ENCODE assay signal across 29 mouse cellular contexts in genomic region chr13:97839617-97840308, GRCm38 (mm10).
DNase-seq lines count a peak whose midpoint lies in the region; ATAC-seq and TF ChIP-seq lines count a peak whose summit lies in the region.
"Had no signal": no experiment of that assay in that cellular context is flagged by ENCODE, and none has a peak within 500 bp of the region (broad histone marks: within the 10 kb centered on the region; RNA-seq: fewer than 3 reads in every experiment).

No protein-coding gene starts in this region.

- H3K9me3 ChIP-seq in forebrain, embryonic 10.5 days, result peaks cover 4% of the 10 kb centered on the region; the same call in 1 of the 2 replicates
- no peaks in the 10 kb centered on the region for H3K9me3 ChIP-seq in forebrain, embryonic 14.5 days (replicated peaks; ENCODE audit: control insufficient read depth, low read length)
- H3K9me3 ChIP-seq in kidney, postnatal 0 days (replicated peaks; ENCODE audit: low read length), result no peaks in the 10 kb centered on the region
- H3K9me3 ChIP-seq in embryonic facial prominence, embryonic 12.5 days, result no peaks in the 10 kb centered on the region
- no peaks in the 10 kb centered on the region for H3K9me3 ChIP-seq in forebrain, embryonic 11.5 days (ENCODE audit: control insufficient read depth, low read length)
- H3K9me3 ChIP-seq: embryonic facial prominence, embryonic 13.5 days; heart, embryonic 10.5 days; heart, embryonic 15.5 days; hindbrain, embryonic 12.5 days; intestine, embryonic 15.5 days; liver, embryonic 13.5 days; stomach, embryonic 15.5 days had no signal

- peak overlapping the region; percentile 64 for H3K27ac ChIP-seq in forebrain, embryonic 10.5 days
- H3K27ac ChIP-seq in forebrain, embryonic 14.5 days (ENCODE audit: low read depth, low read length), result no peak overlapping the region
- H3K27ac ChIP-seq in kidney, postnatal 0 days, result no peak overlapping the region
- H3K27ac ChIP-seq in embryonic facial prominence, embryonic 12.5 days, result no peak overlapping the region
- no peak overlapping the region for H3K27ac ChIP-seq in forebrain, embryonic 11.5 days (ENCODE audit: low read depth, low read length)
- H3K27ac ChIP-seq: embryonic facial prominence, embryonic 13.5 days; forebrain, embryonic 13.5 days; heart, embryonic 10.5 days; heart, embryonic 15.5 days; hindbrain, embryonic 12.5 days; hindbrain, postnatal 0 days; intestine, embryonic 15.5 days; liver, embryonic 13.5 days; stomach, embryonic 15.5 days had no signal

- no peak overlapping the region for H3K9ac ChIP-seq in forebrain, embryonic 14.5 days (ENCODE audit: low read length)
- no peak overlapping the region for H3K9ac ChIP-seq in kidney, postnatal 0 days (ENCODE audit: low read depth, low read length)
- no peak overlapping the region for H3K9ac ChIP-seq in embryonic facial prominence, embryonic 12.5 days
- H3K9ac ChIP-seq in forebrain, embryonic 11.5 days (ENCODE audit: low read length), result no peak overlapping the region
- H3K9ac ChIP-seq: embryonic facial prominence, embryonic 13.5 days; forebrain, embryonic 13.5 days; heart, embryonic 15.5 days; hindbrain, embryonic 12.5 days; intestine, embryonic 15.5 days; liver, embryonic 13.5 days; stomach, embryonic 15.5 days had no signal

- DNase-seq in forebrain, embryonic 10.5 days (ENCODE audit: extremely low spot score, low spot score), result no peak
- no peak for DNase-seq in forebrain, embryonic 14.5 days (ENCODE audit: low spot score)
- peak; percentile 59 for DNase-seq in kidney, postnatal 0 days (ENCODE audit: low spot score)
- DNase-seq in kidney, postnatal 14 days, result no peak
- DNase-seq in forebrain, embryonic 11.5 days (ENCODE audit: low spot score), result no peak
- DNase-seq: adrenal gland, adult 8-10 months; cerebellum, adult 11 months; cerebellum, adult 9-10 months; cerebellum, postnatal 36 days; gastrocnemius, postnatal 14 days; kidney, adult 8-10 months; layer of hippocampus, adult 9-11 months; liver, embryonic 13.5 days; lung, adult 18-20 months; lung, postnatal 4 days; right cerebral cortex, postnatal 25 days had no signal

- no peak overlapping the region for H3K4me3 ChIP-seq in forebrain, embryonic 10.5 days
- H3K4me3 ChIP-seq in forebrain, embryonic 14.5 days (ENCODE audit: low read depth, low read length), result no peak overlapping the region
- no peak overlapping the region for H3K4me3 ChIP-seq in kidney, postnatal 0 days (replicated peaks; ENCODE audit: low read depth, low read length)
- no peak overlapping the region for H3K4me3 ChIP-seq in embryonic facial prominence, embryonic 12.5 days
- no peak overlapping the region for H3K4me3 ChIP-seq in forebrain, embryonic 11.5 days (ENCODE audit: low read depth, low read length)
- H3K4me3 ChIP-seq: embryonic facial prominence, embryonic 13.5 days; erythroblast, embryonic 14.5 days; forebrain, embryonic 13.5 days; heart, embryonic 10.5 days; heart, embryonic 15.5 days; hindbrain, embryonic 12.5 days; intestine, embryonic 15.5 days; liver, embryonic 13.5 days; stomach, embryonic 15.5 days had no signal

- no peak overlapping the region for H3K4me2 ChIP-seq in forebrain, embryonic 14.5 days (ENCODE audit: low read length)
- H3K4me2 ChIP-seq in kidney, postnatal 0 days (ENCODE audit: low read length), result no peak overlapping the region
- H3K4me2 ChIP-seq in embryonic facial prominence, embryonic 12.5 days (replicated peaks), result no peak overlapping the region
- no peak overlapping the region for H3K4me2 ChIP-seq in forebrain, embryonic 11.5 days (ENCODE audit: low read depth, low read length, severe bottlenecking)
- H3K4me2 ChIP-seq: embryonic facial prominence, embryonic 13.5 days; forebrain, embryonic 13.5 days; heart, embryonic 15.5 days; hindbrain, embryonic 12.5 days; intestine, embryonic 15.5 days; liver, embryonic 13.5 days; stomach, embryonic 15.5 days had no signal

- peaks cover 20% of the 10 kb centered on the region for H3K4me1 ChIP-seq in forebrain, embryonic 10.5 days
- peaks cover 4% of the 10 kb centered on the region for H3K4me1 ChIP-seq in forebrain, embryonic 14.5 days (ENCODE audit: control insufficient read depth, insufficient read depth, low read length)
- H3K4me1 ChIP-seq in kidney, postnatal 0 days (replicated peaks; ENCODE audit: insufficient read depth, low read length), result no peaks in the 10 kb centered on the region
- H3K4me1 ChIP-seq in embryonic facial prominence, embryonic 12.5 days, result peaks cover 15% of the 10 kb centered on the region
- H3K4me1 ChIP-seq in forebrain, embryonic 11.5 days (replicated peaks; ENCODE audit: control insufficient read depth, insufficient read depth, low read length), result peaks cover 2% of the 10 kb centered on the region; the same call in 1 of the 2 replicates
- H3K4me1 ChIP-seq: liver, embryonic 13.5 days had no signal

- WGBS in forebrain, embryonic 10.5 days, result 35% methylated on average over 7 of the region's 7 CpGs
- WGBS in forebrain, embryonic 14.5 days, result 38% methylated on average over 7 of the region's 7 CpGs
- 24% methylated on average over 7 of the region's 7 CpGs for WGBS in kidney, postnatal 0 days
- WGBS in embryonic facial prominence, embryonic 12.5 days, result 16% methylated on average over 7 of the region's 7 CpGs
- 33% methylated on average over 7 of the region's 7 CpGs for WGBS in forebrain, embryonic 11.5 days

- H3K27me3 ChIP-seq in forebrain, embryonic 10.5 days (ENCODE audit: poor library complexity, severe bottlenecking), result peaks cover 11% of the 10 kb centered on the region; the same call in 1 of the 2 replicates
- H3K27me3 ChIP-seq in forebrain, embryonic 14.5 days (replicated peaks; ENCODE audit: control insufficient read depth, insufficient read depth, low read length), result no peaks in the 10 kb centered on the region
- no peaks in the 10 kb centered on the region for H3K27me3 ChIP-seq in kidney, postnatal 0 days (ENCODE audit: insufficient read depth, low read length)
- H3K27me3 ChIP-seq in embryonic facial prominence, embryonic 12.5 days, result no peaks in the 10 kb centered on the region
- H3K27me3 ChIP-seq in forebrain, embryonic 11.5 days (ENCODE audit: control insufficient read depth, insufficient read depth, low read length), result no peaks in the 10 kb centered on the region
- H3K27me3 ChIP-seq: embryonic facial prominence, embryonic 13.5 days; forebrain, embryonic 13.5 days; hindbrain, embryonic 12.5 days; intestine, embryonic 15.5 days; liver, embryonic 13.5 days; stomach, embryonic 15.5 days had no signal

- TF ChIP-seq CTCF in kidney, postnatal 0 days (IDR thresholded peaks at IDR 0.05; ENCODE audit: low read depth), result no peak

- no peaks in the 10 kb centered on the region for H3K36me3 ChIP-seq in forebrain, embryonic 10.5 days (replicated peaks)
- no peaks in the 10 kb centered on the region for H3K36me3 ChIP-seq in forebrain, embryonic 14.5 days (ENCODE audit: control insufficient read depth, insufficient read depth, low read length)
- no peaks in the 10 kb centered on the region for H3K36me3 ChIP-seq in kidney, postnatal 0 days (ENCODE audit: insufficient read depth, low read length)
- no peaks in the 10 kb centered on the region for H3K36me3 ChIP-seq in embryonic facial prominence, embryonic 12.5 days
- no peaks in the 10 kb centered on the region for H3K36me3 ChIP-seq in forebrain, embryonic 11.5 days (ENCODE audit: control insufficient read depth, insufficient read depth, low read length)
- H3K36me3 ChIP-seq: embryonic facial prominence, embryonic 13.5 days; G1E; heart, embryonic 10.5 days; heart, embryonic 15.5 days; hindbrain, embryonic 12.5 days; intestine, embryonic 15.5 days; liver, embryonic 13.5 days; stomach, embryonic 15.5 days had no signal

- ATAC-seq in forebrain, embryonic 14.5 days, result no peak
- ATAC-seq in kidney, postnatal 0 days (replicated peaks; ENCODE audit: low FRiP score, low read depth), result no peak
- 0 out of 2 replicates have a peak, but pooled peaks have one; percentile 28 for ATAC-seq in embryonic facial prominence, embryonic 12.5 days (ENCODE audit: insufficient number of reproducible peaks, insufficient read depth, low FRiP score, low TSS enrichment)
- ATAC-seq in forebrain, embryonic 11.5 days (replicated peaks; ENCODE audit: low FRiP score), result no peak
- no peak for ATAC-seq in megakaryocyte-erythroid progenitor cell, adult 5-6 weeks (replicated peaks; ENCODE audit: low FRiP score, low TSS enrichment, poor library complexity, severe bottlenecking)
- ATAC-seq: forebrain, embryonic 13.5 days; hindbrain, postnatal 0 days; intestine, embryonic 15.5 days; lung, postnatal 0 days had no signal
